Mouse (Mus musculus) heart, adult 2 months (tissue): Measurements from ENCODE around the gene Prelid3b.

Experiments
- CTCF ChIP-seq: fragments of 200-600 bp; IDR thresholded peaks from 2 replicates; pipeline ENCODE4 v1.8.1; 2022; ENCODE audit warnings: antibody characterized with exemption, mild to moderate bottlenecking, moderate library complexity
- EP300 ChIP-seq: fragments of 200-500 bp; IDR thresholded peaks from 2 replicates; pipeline ENCODE4 v1.6.1; 2011; ENCODE audit warnings: low read depth, low read length, control low read depth; ENCODE audit not compliant: insufficient read depth
- POLR2A ChIP-seq: fragments of 200-500 bp; IDR thresholded peaks from 2 replicates; pipeline ENCODE4 v1.6.1; 2011; ENCODE audit warnings: mild to moderate bottlenecking, low read depth, low read length, control low read depth; ENCODE audit not compliant: insufficient read depth

DNA sequence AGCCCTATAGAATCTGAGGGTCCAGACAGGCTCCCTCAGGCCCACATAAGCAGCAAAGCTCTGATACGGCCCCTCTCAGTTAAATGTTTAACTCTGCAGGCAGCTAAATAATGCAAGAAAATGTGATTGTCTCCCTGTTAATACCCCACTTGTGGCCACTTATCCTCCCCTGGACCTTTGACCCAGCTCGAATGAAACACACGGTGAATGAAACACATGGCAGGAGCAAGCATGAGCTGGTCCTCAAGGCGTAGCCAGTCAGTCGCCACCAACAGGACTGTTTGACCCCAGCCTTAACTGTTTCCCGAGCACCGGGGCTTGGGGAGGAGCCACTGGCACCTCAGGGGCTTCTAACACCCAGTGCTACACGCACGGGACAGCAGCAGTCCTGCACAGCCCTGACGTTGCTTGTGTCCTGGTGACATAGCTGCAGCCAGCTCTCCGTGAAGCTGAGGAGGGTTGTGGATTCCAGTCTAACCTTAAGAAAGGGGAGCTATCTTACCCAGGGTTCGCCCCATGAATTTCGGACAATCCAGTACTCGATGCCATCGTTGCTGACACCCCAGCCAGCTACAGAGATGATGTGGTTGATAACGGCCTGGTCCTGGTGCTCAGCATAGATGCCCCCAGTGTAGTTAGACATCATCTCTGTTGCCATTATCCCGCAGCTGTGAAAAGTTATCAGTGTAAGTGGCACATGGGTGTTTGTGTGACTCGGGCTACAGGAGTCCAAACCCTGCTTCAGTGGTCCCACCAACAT, 44.6 kb downstream of the Prelid3b start:
- TF ChIP-seq CTCF, result no peak
- no peak for TF ChIP-seq EP300
- no peak for TF ChIP-seq POLR2A
